Mouse (Mus musculus) frontal cortex, postnatal 14 days (tissue): ENCODE data around the gene Slc37a1.
A peak's percentile ranks its signal among the peaks of the same experiment; 100 is the strongest.

Experiments used
- DNase-seq, 2 experiments: peaks; one replicate each; pipeline ENCODE4 v3.0.0; 2022; ENCODE audit warnings: low spot score in 2 of 2

The Slc37a1 gene

DNA sequence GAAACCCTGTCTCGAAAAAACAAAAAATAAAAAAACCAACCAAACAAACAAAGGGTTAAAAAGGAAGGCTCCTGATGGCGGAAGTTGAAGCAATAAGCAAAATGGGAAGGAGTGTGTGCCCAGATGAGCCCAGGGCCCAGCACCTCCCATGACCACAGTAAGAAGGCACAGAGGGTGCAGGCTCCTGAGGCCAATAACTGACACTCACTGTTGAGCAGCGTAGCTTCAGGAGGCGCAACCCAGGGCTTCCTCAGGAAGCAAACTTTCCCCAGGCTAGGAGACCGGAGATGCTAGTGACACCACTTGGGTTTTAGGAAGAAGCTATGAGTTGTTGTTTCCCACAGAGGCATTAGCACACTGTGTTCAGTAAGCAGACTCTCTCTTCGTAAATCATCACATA lies 4.3 kb downstream of the Slc37a1 start:
- DNase-seq = no peak

- DNase-seq = no peak
Measured at GRCm38 (mm10) chr17:31294363-31295214, 8.0 kb downstream of the Slc37a1 start.

GRCm38 (mm10) chr17:31295215-31295891 lies 8.8 kb downstream of the Slc37a1 start:
- DNase-seq = no peak

DNA sequence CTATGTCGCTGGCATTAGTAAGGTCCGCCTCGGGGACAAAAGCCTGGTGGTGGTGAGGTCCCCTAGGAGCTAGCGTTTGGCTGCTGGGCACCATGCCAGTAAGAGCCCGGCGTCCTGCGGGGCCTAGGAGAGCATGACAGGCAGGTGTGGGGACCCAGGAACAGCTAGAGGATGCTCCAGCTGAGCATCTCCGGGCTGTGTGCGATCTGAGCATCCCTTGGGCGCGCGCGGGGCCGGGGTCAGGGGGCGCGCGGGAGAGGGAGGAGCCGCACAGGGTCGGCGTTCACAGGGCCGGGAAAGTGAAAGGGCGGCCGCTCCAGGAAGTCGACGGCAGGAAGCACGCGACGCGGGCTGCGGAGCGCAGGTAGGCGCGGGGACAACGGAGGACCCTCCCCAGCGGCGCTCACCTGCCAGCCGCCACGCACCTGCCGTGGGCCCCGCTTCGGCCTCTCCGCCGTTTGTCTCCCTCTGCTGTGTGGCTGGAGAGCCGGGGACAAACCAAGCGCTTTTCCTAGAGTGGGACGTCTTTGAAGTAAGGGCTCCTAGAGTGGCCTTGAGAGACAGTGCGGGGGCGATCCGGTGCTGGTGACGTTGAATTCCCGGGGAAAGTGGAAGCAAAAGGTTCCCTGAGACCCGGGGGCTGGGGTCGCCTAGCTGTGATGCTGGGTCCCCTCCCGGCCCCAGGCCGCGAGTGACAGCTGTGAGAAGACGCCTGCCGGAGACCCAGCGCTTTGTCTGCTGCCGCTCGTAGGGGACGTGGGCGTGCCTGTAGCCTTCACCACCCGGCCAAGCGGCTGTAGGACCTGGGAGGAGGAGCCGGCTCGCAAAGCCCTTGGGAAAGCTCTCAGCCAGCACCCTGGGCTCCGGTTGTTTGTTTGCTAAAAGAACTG lies 9.5 kb downstream of the Slc37a1 start:
- peak in 1 of 2 experiments; percentile 55 for DNase-seq

GRCm38 (mm10) chr17:31297521-31297939 lies 10.9 kb downstream of the Slc37a1 start:
- no peak for DNase-seq

GRCm38 (mm10) chr17:31298419-31299209 lies 12.0 kb downstream of the Slc37a1 start:
- no peak for DNase-seq

DNA sequence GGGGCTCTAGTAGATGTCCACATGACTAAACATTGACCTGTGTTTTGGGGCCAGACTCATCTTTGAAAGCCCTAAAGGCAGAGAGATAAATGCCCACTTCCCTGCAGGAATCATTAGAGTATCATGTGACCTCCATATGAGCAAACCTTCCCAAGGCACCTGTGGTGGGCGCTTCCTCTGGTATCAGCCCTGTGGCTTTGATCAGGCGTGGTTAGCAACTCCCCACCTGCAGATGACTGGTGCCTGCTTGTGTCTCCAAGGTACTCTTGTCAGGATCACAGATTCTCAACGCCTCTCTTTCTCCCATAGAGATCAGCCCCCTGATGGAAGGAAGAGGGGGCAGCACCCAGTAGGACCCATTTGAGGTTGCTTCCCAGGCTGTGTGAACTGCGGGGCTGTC lies 13.4 kb downstream of the Slc37a1 start:
- DNase-seq = no peak

DNA sequence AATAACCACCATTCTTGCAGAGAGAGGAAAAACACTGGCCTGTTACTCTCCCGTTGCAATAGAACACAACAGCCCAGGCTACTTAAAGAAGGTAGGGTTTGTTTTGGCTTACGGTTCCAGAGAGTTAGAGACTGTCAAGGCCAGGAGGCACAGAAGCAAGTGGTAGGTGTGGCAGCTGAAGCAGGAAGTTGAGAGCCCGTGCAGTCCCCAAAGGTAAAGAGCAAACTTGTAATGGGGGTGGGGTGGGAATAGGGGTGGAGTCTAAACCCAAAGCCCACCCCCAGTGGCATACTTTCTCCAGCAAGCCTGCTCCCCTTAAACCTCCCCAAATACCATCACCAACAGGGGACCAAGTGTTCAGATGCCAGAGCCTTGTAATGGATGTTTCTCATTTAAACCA lies 14.1 kb downstream of the Slc37a1 start:
- no peak for DNase-seq

DNA sequence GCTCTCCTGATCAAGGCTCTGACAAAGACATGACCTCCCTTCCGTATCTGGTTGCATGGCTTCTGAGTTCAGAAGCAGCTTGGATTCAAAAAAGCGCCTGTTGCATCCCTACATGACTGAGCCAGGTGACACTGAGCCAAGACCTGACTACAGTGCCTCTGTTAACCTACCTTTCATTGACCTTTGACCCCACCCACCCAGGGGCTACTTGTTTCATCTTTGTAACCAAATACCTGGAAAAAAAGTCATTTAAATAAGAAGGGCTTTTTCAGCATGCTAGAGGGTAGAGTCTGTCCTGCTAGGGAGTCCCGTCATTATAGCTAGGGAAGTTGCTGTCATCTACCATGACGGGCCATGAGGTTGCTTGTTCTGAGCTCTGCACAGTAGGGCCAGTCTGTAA lies 16.8 kb downstream of the Slc37a1 start:
- no peak for DNase-seq

- no peak for DNase-seq
Measured at GRCm38 (mm10) chr17:31304895-31305775, 18.5 kb downstream of the Slc37a1 start.

DNA sequence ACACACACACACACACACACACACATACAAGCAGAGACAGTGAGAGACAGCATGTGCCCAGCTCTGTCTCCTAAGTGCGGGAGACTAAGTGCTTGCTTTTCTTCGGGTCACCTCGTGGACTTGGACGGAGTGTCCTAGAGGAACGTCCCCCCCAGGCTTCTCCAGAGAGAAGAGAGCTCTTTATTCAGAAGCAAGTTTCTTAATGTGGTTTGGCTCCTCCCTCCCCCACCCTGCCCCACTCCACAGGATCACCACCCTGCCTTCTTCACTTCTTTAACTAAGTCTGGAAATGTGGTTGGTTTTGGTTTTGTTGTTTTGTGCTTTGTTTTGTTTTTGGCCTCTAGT lies 19.2 kb downstream of the Slc37a1 start:
- no peak for DNase-seq

- DNase-seq = no peak
Measured at GRCm38 (mm10) chr17:31307756-31308155, 21.2 kb downstream of the Slc37a1 start.

DNA sequence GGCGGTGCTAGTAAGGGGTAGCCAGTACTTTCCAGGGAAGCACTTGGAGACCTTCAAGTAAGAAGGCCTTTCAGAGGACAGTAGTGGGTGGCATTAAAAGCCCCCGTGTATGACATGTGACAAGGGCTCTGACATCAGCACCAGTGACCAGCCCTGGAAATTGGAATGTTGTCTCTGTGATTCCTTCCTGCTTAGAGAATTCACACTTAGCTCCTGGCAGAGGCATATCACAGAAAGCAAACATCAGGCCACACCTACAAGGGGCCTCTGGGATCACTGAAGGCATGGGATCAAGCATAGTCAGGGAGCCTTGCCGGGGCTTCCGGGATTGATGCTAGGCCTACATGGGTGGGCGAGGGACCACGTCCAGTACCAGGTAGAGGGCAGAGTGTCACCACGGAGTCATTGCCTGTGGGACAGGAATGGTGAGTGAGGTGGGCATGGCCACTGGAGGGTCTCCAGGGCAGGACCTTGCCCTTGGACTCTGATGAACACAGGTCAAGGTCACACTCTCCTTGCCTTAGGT lies 21.8 kb downstream of the Slc37a1 start:
- no peak for DNase-seq

- DNase-seq = no peak
Measured at GRCm38 (mm10) chr17:31309281-31309793, 22.7 kb downstream of the Slc37a1 start.

DNA sequence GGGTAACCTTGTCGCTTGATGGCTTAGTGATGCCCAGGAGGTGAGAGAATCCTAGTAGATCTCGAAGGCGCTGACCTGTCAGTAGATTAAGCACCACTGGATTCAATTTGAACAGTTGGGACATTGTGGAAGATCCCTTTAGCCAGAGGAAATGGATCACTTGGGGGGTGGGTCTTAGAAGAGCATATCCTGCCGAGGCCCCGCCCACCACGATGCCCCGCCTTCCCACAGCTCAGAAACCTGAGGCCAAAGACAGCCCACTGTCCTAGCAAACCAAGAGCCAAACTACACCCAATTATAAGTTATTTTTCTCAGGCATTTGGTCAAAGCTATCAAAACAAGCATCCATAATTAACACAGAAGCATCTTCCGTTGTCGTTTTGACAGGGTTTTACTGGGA lies 24.5 kb downstream of the Slc37a1 start:
- no peak for DNase-seq

DNA sequence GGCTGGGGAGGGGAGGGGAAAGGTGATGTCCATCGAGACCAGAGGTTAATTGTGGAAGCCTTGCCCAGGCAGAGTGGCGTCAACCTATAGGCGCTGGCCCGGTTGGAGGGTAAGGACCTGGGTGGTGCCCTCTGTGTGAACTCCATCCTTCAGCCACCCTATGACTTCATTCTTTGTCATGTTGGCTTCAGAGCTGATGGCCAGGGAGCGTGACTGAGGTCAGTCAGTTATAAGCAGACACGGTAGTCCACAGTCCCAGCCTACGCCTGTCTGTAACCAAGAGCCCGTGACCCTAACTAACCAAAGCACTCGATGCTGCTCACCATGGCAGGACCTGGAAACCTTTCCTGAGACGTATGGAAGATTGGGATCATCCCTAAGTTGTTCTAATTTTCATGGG lies 26.1 kb downstream of the Slc37a1 start:
- no peak for DNase-seq

GRCm38 (mm10) chr17:31315046-31315792 lies 28.6 kb downstream of the Slc37a1 start:
- no peak for DNase-seq

GRCm38 (mm10) chr17:31315993-31316392 lies 29.4 kb downstream of the Slc37a1 start:
- DNase-seq = no peak

DNA sequence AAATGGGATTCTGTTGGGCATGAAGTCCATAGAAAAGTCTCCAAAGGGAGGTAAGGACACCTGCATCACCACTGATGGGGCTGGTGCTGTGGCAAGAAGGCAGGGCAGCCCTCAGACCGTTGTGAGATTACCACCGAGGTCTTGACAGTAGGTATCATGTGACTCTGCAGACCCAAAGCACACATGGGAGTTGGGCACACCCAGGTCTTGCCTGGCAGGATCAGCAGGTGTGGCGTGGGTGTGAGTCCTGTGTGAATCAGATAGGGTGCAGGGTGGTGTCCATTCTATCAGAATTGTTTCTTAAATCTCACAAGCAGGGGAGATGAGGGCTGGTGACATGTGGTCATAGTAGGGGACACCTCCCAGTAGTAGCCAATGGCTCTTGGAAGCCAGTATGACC lies 30.4 kb downstream of the Slc37a1 start:
- DNase-seq = no peak
